Mouse (Mus musculus): ENCODE data around the gene Gm5105. TPM values are rescaled to one million over a fixed set of nuclear protein-coding genes. Genes with fewer than 3 reads are reported as not detected.

Gene Gm5105
- polyA plus RNA-seq, 1 experiment from 2014 or later: not detected

DNA sequence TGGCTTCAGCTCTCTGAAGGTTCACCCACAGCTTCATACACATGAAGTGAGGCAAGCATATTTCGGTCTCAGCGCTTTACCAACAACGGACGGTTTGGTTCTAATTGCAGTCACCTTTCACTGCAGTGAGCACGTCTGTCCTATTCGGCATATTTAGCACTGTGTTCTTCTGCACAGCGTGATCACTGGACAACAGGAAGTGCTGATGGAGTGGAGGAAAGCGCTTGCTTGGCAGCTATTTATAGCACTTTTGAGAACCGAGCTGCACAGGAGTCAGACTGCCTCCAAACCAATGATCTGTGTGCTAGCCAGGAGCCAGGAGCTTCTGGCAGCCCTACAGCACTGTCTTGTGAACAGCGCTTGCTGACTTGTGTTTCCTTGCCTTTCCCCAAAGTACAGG lies 40.9 kb downstream of the Gm5105 start:
- Histone ChIP-seq H3K4me2 (replicated peaks; ENCODE audit: low read depth) (no peak overlapping the region), H3K27me3 (replicated peaks; ENCODE audit: control insufficient read depth, insufficient read depth, low read length) (no peaks in the 10 kb centered on the region), H3K4me3 (ENCODE audit: low read depth, low read length) (no peak overlapping the region), H3K9ac (ENCODE audit: low read depth, low read length) (no peak overlapping the region), H3K4me1 (replicated peaks; ENCODE audit: control insufficient read depth, insufficient read depth, low read length) (peaks cover 5% of the 10 kb centered on the region; the same call in 1 of the 2 replicates), H3K27ac (ENCODE audit: low read depth, low read length) (no peak overlapping the region), H3K9me3 (ENCODE audit: control insufficient read depth) (no peaks in the 10 kb centered on the region), H3K36me3 (ENCODE audit: control insufficient read depth, insufficient read depth) (no peaks in the 10 kb centered on the region)
- TF ChIP-seq CTCF (IDR thresholded peaks at IDR 0.05; ENCODE audit: low read depth): no peak
- 59% methylated on average over 10 of the region's 10 CpGs for WGBS
- no peak for ATAC-seq

DNA sequence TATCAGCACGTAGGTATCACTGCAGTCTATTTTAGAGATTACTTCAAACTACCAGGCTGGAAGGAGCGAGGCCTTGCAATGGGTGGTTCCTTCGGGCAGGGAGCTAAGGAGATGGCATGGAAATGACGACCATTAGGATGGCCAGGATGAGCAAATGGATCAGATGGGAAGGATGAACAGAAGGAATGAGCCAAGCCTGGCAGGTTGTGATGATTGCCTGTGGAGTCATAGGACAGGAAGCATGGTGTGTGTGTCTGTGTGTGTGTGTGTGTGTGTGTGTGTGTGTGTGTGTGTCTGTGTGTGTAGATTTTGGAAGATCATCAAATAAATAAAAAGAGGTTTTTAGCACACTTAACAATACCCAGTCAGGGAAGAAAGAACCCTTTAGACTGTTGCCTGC lies 44.5 kb downstream of the Gm5105 start:
- H3K4me1 ChIP-seq (replicated peaks; ENCODE audit: control insufficient read depth, insufficient read depth, low read length): peaks cover under 1% of the 10 kb centered on the region; the same call in 1 of the 2 replicates
- no peak for ATAC-seq
- no peak overlapping the region for H3K4me3 ChIP-seq (ENCODE audit: low read depth, low read length)
- H3K9ac ChIP-seq (ENCODE audit: low read depth, low read length): no peak overlapping the region
- no peak overlapping the region for H3K4me2 ChIP-seq (replicated peaks; ENCODE audit: low read depth)
- no peaks in the 10 kb centered on the region for H3K27me3 ChIP-seq (replicated peaks; ENCODE audit: control insufficient read depth, insufficient read depth, low read length)
- H3K36me3 ChIP-seq (ENCODE audit: control insufficient read depth, insufficient read depth): no peaks in the 10 kb centered on the region
- H3K27ac ChIP-seq (ENCODE audit: low read depth, low read length): no peak overlapping the region
- WGBS: 86% methylated on average over 4 of the region's 4 CpGs
- TF ChIP-seq CTCF (IDR thresholded peaks at IDR 0.05; ENCODE audit: low read depth): no peak
- no peaks in the 10 kb centered on the region for H3K9me3 ChIP-seq (ENCODE audit: control insufficient read depth)

DNA sequence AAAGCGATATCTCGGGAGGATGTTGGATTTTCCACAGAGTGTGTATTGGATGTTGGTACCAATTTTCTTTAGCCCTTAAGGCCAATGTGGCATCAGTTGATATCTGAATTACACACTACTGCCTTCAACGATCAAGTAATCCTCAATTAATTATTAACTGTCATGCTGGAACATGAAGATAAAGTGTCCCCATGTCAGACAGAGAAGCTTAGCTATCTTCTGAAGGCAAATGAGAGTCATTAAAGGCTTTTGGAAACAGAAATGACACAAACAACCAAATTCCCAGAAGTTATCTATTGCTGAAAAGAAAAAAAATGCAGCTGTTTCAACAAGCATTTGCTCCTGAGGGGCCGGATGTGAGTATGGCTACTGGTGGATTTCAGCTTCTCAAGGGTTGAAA lies 45.2 kb downstream of the Gm5105 start:
- no peak overlapping the region for H3K27ac ChIP-seq (ENCODE audit: low read depth, low read length)
- no peaks in the 10 kb centered on the region for H3K4me1 ChIP-seq (replicated peaks; ENCODE audit: control insufficient read depth, insufficient read depth, low read length)
- H3K9me3 ChIP-seq (ENCODE audit: control insufficient read depth): no peaks in the 10 kb centered on the region
- H3K36me3 ChIP-seq (ENCODE audit: control insufficient read depth, insufficient read depth): no peaks in the 10 kb centered on the region
- H3K4me2 ChIP-seq (replicated peaks; ENCODE audit: low read depth): no peak overlapping the region
- WGBS: 64% methylated on average over 4 of the region's 4 CpGs
- ATAC-seq: no peak
- TF ChIP-seq CTCF (IDR thresholded peaks at IDR 0.05; ENCODE audit: low read depth): no peak
- H3K27me3 ChIP-seq (replicated peaks; ENCODE audit: control insufficient read depth, insufficient read depth, low read length): no peaks in the 10 kb centered on the region
- H3K9ac ChIP-seq (ENCODE audit: low read depth, low read length): no peak overlapping the region
- no peak overlapping the region for H3K4me3 ChIP-seq (ENCODE audit: low read depth, low read length)

DNA sequence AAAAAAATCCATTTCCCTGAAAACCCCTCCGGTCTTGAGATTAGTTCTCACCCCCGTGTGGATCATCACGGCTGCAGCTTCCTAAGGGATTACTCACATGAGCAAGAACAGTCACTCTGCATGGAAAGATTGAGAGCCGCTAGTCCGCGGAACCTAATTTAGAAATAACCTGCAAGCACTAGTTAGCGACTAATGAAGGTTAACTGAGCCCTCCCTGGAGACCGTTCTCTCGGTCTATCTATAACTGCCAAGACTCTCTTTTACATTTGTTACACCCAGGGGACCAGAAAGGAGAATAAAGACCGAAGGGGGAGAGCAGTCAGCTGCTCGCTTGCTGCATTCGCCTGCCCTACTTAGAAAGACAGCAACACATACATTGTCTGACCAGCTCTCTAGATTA lies 50.4 kb downstream of the Gm5105 start:
- WGBS: 93% methylated on average over 12 of the region's 12 CpGs
- Histone ChIP-seq H3K4me1 (replicated peaks; ENCODE audit: control insufficient read depth, insufficient read depth, low read length) (0 out of 2 replicates have a peak, but pooled peaks cover 5% of the 10 kb centered on the region), H3K36me3 (ENCODE audit: control insufficient read depth, insufficient read depth) (no peaks in the 10 kb centered on the region), H3K9me3 (ENCODE audit: control insufficient read depth) (no peaks in the 10 kb centered on the region), H3K9ac (ENCODE audit: low read depth, low read length) (no peak overlapping the region), H3K4me2 (replicated peaks; ENCODE audit: low read depth) (no peak overlapping the region), H3K27ac (ENCODE audit: low read depth, low read length) (no peak overlapping the region), H3K4me3 (ENCODE audit: low read depth, low read length) (no peak overlapping the region), H3K27me3 (replicated peaks; ENCODE audit: control insufficient read depth, insufficient read depth, low read length) (no peaks in the 10 kb centered on the region)
- TF ChIP-seq CTCF (IDR thresholded peaks at IDR 0.05; ENCODE audit: low read depth): no peak
- ATAC-seq: no peak

DNA sequence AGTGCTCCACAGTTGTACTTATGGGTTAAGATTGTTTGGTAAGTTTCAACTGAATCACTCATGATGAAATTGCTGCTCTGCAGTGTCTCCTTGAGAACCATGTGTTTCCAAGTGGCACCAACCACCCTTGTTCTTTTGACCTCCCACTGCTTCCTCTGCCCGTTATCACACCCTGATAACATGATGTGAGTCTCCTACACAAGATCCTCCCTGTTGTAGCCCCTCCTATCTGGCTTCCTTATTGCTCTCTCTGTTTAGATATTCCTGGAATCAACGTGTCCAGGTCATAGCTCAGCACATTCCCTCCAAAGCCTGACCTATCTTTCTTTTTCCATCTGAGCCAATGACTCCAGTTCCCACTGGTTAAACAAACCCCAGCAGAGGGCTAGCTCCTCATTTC lies 52.5 kb downstream of the Gm5105 start:
- no peak overlapping the region for H3K4me3 ChIP-seq (ENCODE audit: low read depth, low read length)
- WGBS: 23% methylated on average over 2 of the region's 2 CpGs
- H3K36me3 ChIP-seq (ENCODE audit: control insufficient read depth, insufficient read depth): no peaks in the 10 kb centered on the region
- H3K9me3 ChIP-seq (ENCODE audit: control insufficient read depth): no peaks in the 10 kb centered on the region
- H3K27me3 ChIP-seq (replicated peaks; ENCODE audit: control insufficient read depth, insufficient read depth, low read length): no peaks in the 10 kb centered on the region
- peak overlapping the region; percentile 46; the same call in 1 of the 2 replicates for H3K27ac ChIP-seq (ENCODE audit: low read depth, low read length)
- peak; percentile 89 for ATAC-seq
- H3K9ac ChIP-seq (ENCODE audit: low read depth, low read length): no peak overlapping the region
- 0 out of 2 replicates have a peak, but pooled peaks cover 7% of the 10 kb centered on the region for H3K4me1 ChIP-seq (replicated peaks; ENCODE audit: control insufficient read depth, insufficient read depth, low read length)
- no peak for TF ChIP-seq CTCF (IDR thresholded peaks at IDR 0.05; ENCODE audit: low read depth)
- no peak overlapping the region for H3K4me2 ChIP-seq (replicated peaks; ENCODE audit: low read depth)

DNA sequence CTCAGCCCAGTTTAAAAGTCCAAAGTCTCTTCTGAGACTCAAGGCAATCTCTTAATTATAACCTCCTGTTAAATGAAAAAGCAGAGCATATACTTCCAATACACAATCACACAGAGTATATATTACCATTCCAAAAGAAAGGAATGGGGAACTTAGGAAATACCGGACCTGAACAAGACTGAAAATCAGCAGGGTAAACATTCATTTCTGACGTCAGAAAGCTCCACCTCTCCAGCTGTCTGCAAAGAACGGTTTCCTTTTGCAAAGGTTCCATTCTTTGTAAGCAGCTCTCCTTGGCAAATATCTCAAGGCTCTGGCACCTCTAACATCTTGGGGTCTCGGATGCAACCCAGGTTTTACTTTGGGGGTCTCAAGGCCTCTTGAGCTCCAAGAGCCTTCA lies 54.8 kb downstream of the Gm5105 start:
- no peak for ATAC-seq
- no peak overlapping the region for H3K27ac ChIP-seq (ENCODE audit: low read depth, low read length)

DNA sequence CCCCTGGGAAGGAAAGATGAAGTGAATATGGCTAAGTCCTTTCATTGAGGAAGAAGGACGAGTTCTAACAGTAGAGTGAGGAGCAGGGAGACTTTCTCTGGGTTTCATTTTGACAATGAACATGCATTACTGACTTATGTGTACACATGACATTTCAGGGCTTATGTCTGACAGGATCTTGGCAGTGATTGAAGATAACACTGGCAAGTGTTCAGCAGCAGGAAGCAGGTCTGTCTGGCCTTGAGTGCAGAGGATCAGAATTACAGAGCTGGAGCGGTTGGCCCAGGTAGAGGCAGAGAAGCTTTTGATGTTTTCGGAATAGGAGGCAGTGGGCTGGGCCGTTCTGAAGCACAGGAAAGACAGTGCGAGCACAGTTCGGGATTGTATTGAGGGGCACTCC lies 59.0 kb downstream of the Gm5105 start:
- 60% methylated on average over 6 of the region's 6 CpGs for WGBS
- H3K27ac ChIP-seq (ENCODE audit: low read depth, low read length): no peak overlapping the region
- H3K27me3 ChIP-seq (replicated peaks; ENCODE audit: control insufficient read depth, insufficient read depth, low read length): no peaks in the 10 kb centered on the region
- ATAC-seq: no peak
- no peak for TF ChIP-seq CTCF (IDR thresholded peaks at IDR 0.05; ENCODE audit: low read depth)
- H3K4me3 ChIP-seq (ENCODE audit: low read depth, low read length): no peak overlapping the region
- H3K36me3 ChIP-seq (ENCODE audit: control insufficient read depth, insufficient read depth): no peaks in the 10 kb centered on the region
- no peaks in the 10 kb centered on the region for H3K9me3 ChIP-seq (ENCODE audit: control insufficient read depth)
- H3K4me2 ChIP-seq (replicated peaks; ENCODE audit: low read depth): no peak overlapping the region
- no peak overlapping the region for H3K9ac ChIP-seq (ENCODE audit: low read depth, low read length)
- 0 out of 2 replicates have a peak, but pooled peaks cover 10% of the 10 kb centered on the region for H3K4me1 ChIP-seq (replicated peaks; ENCODE audit: control insufficient read depth, insufficient read depth, low read length)

More for the DNA sequence above, 54.8 kb downstream of the Gm5105 start:
- H3K36me3 ChIP-seq (ENCODE audit: control insufficient read depth, insufficient read depth): no peaks in the 10 kb centered on the region
- H3K4me3 ChIP-seq (ENCODE audit: low read depth, low read length): no peak overlapping the region
- H3K4me1 ChIP-seq (replicated peaks; ENCODE audit: control insufficient read depth, insufficient read depth, low read length): 0 out of 2 replicates have a peak, but pooled peaks cover 7% of the 10 kb centered on the region
- no peak overlapping the region for H3K4me2 ChIP-seq (replicated peaks; ENCODE audit: low read depth)
- no peak for TF ChIP-seq CTCF (IDR thresholded peaks at IDR 0.05; ENCODE audit: low read depth)
- H3K27me3 ChIP-seq (replicated peaks; ENCODE audit: control insufficient read depth, insufficient read depth, low read length): no peaks in the 10 kb centered on the region
- WGBS: 18% methylated on average over 4 of the region's 4 CpGs
- H3K9me3 ChIP-seq (ENCODE audit: control insufficient read depth): no peaks in the 10 kb centered on the region
- no peak overlapping the region for H3K9ac ChIP-seq (ENCODE audit: low read depth, low read length)

Measured in intestine, postnatal 0 days (tissue).